Mouse (Mus musculus): ENCODE measurements around the gene Hist2h2ac. TPM values are rescaled to one million over a fixed set of nuclear protein-coding genes. Genes with fewer than 3 reads are reported as not detected.
A peak's percentile ranks its signal among the peaks of the same experiment; 100 is the strongest.
"Not testable (repeated sequence)": the region's sequence is repeated elsewhere in the genome, so short reads cannot be mapped to it uniquely, and the experiment has no call there.

Hist2h2ac gene
- total RNA-seq, 2 experiments from 2014 or later: 30.9 to 38.1 TPM

GRCm38 (mm10) chr3:96192977-96193376, 27.7 kb downstream of the Hist2h2ac start:
- DNase-seq (ENCODE audit: low spot score in 2 of 2): no peak

GRCm38 (mm10) chr3:96182382-96182776, 38.3 kb downstream of the Hist2h2ac start:
- DNase-seq (ENCODE audit: low spot score in 2 of 2): peak in 1 of 2 experiments; percentile 42

- peak; percentile 31 to 37 for DNase-seq (ENCODE audit: low spot score in 2 of 2)
Measured at GRCm38 (mm10) chr3:96181510-96182381, 38.9 kb downstream of the Hist2h2ac start.

- DNase-seq (ENCODE audit: low spot score in 2 of 2): peak; percentile 74 to 77
Measured at GRCm38 (mm10) chr3:96180727-96181477, 39.8 kb downstream of the Hist2h2ac start, which contains the start of gene Sv2a. TSS of gene Sv2a (plus strand) at chr3:96181151.

GRCm38 (mm10) chr3:96179531-96179930, 41.1 kb downstream of the Hist2h2ac start:
- no peak for DNase-seq (ENCODE audit: low spot score in 2 of 2)

- DNase-seq (ENCODE audit: low spot score in 2 of 2): no peak
Measured at GRCm38 (mm10) chr3:96178902-96179301, 41.8 kb downstream of the Hist2h2ac start.

GRCm38 (mm10) chr3:96178427-96178826, 42.3 kb downstream of the Hist2h2ac start:
- DNase-seq (ENCODE audit: low spot score in 2 of 2): no peak

GRCm38 (mm10) chr3:96175251-96175650, 45.4 kb downstream of the Hist2h2ac start:
- no peak for DNase-seq (ENCODE audit: low spot score in 2 of 2)

GRCm38 (mm10) chr3:96174042-96174441, 46.6 kb downstream of the Hist2h2ac start:
- not testable (repeated sequence) for DNase-seq (ENCODE audit: low spot score in 2 of 2)

GRCm38 (mm10) chr3:96173185-96173584, 47.5 kb downstream of the Hist2h2ac start:
- no peak for DNase-seq (ENCODE audit: low spot score in 2 of 2)

GRCm38 (mm10) chr3:96172197-96173178, 48.2 kb downstream of the Hist2h2ac start, which contains the start of gene Sf3b4:
TSS of gene Sf3b4 (plus strand) at chr3:96172332.
- peak; percentile 78 to 80 for DNase-seq (ENCODE audit: low spot score in 2 of 2)

GRCm38 (mm10) chr3:96171583-96172196, 49.0 kb downstream of the Hist2h2ac start:
- DNase-seq (ENCODE audit: low spot score in 2 of 2): no peak

- no peak for DNase-seq (ENCODE audit: low spot score in 2 of 2)
Measured at GRCm38 (mm10) chr3:96170976-96171545, 49.6 kb downstream of the Hist2h2ac start.

Small RNA genes within 50 kb of the gene (microRNA-seq; reads per million reads assigned to microRNA genes)
- gene Gm44492 (0 reads per million in 2 experiments), gene Gm47311 (0 reads per million in 2 experiments), gene Gm47313 (0 reads per million in 2 experiments)

Other genes with a start within 250 kb of the Hist2h2ac start
- 10 to 100 TPM; 73.6 to 81.9 TPM for gene Plekho1, start 224.9 kb downstream of the Hist2h2ac start, total RNA-seq (2021)
- gene Vps45, start 162.4 kb downstream of the Hist2h2ac start, total RNA-seq (2021): 10 to 100 TPM; 46.4 to 46.7 TPM
- gene Otud7b, start 116.4 kb downstream of the Hist2h2ac start, total RNA-seq (2021): 10 to 100 TPM; 37.0 to 38.1 TPM
- 1 to 10 TPM; 6.9 to 8.5 TPM for gene Mtmr11, start 58.9 kb downstream of the Hist2h2ac start, total RNA-seq (2021)
- 10 to 100 TPM; 48.6 to 50.3 TPM for gene Sf3b4, start 48.5 kb downstream of the Hist2h2ac start, total RNA-seq (2021)
- gene Sv2a, start 39.7 kb downstream of the Hist2h2ac start, total RNA-seq (2021): 100 to 1,000 TPM; 429 to 445 TPM
- 10 to 100 TPM; 12.3 to 16.2 TPM for gene Bola1, start 1.2 kb downstream of the Hist2h2ac start, total RNA-seq (2021)
- 10 to 100 TPM; 16.5 to 17.3 TPM for gene Hist2h2ab, start 1.0 kb downstream of the Hist2h2ac start, total RNA-seq (2021)
- gene Hist2h2be, start 239 bp upstream of the Hist2h2ac start, total RNA-seq (2021): 1 to 10 TPM; 5.3 to 6.8 TPM
- gene Hist2h3c2, start 18.2 kb upstream of the Hist2h2ac start, total RNA-seq (2021): 1 to 10 TPM; 3.8 to 4.1 TPM
- gene Hist2h2aa2, start 19.4 kb upstream of the Hist2h2ac start, total RNA-seq (2021): 100 to 1,000 TPM; 239 to 244 TPM
- gene Hist2h2aa1, start 24.6 kb upstream of the Hist2h2ac start, total RNA-seq (2021): 1 to 10 TPM in 1 of 2 experiments, not detected in 1; 2.9 TPM
- not detected for gene Hist2h3c1, start 25.8 kb upstream of the Hist2h2ac start, total RNA-seq (2021)
- 10 to 100 TPM; 36.9 to 40.6 TPM for gene Hist2h4, start 42.4 kb upstream of the Hist2h2ac start, total RNA-seq (2021)
- 10 to 100 TPM; 51.9 to 52.0 TPM for gene Hist2h3b, start 47.8 kb upstream of the Hist2h2ac start, total RNA-seq (2021)
- gene Hist2h2bb, start 48.9 kb upstream of the Hist2h2ac start, total RNA-seq (2021): 100 to 1,000 TPM; 210 to 215 TPM
- 1 to 10 TPM; 2.6 to 2.8 TPM for gene Fcgr1, start 73.1 kb upstream of the Hist2h2ac start, total RNA-seq (2021)
- not detected for gene BC107364, start 231.4 kb upstream of the Hist2h2ac start, total RNA-seq (2021)

All from left cerebral cortex, adult 18-20 months (tissue).